Mouse (Mus musculus) MEL (cell line): ENCODE measurements around the gene Exosc10.

Experiments
- CHD2 ChIP-seq: IDR thresholded peaks from 2 replicates; pipeline ENCODE4 v1.6.1; 2011; ENCODE audit warnings: low read length, improper control_type of control experiment
- CTCF ChIP-seq, 3 experiments: IDR thresholded peaks in 2 of 3; conservative IDR thresholded peaks in 1 of 3; 2 replicates each; pipeline ENCODE4 v1.5.1; 2011 to 2012; ENCODE audit warnings: low read length in 3 of 3, low read depth in 2 of 3, mild to moderate bottlenecking in 2 of 3, improper control_type of control experiment in 1 of 3, inconsistent platforms in 1 of 3, mixed read lengths in 1 of 3, moderate library complexity in 1 of 3; ENCODE audit not compliant: control insufficient read depth in 1 of 3, insufficient read depth in 1 of 3, poor library complexity in 1 of 3, severe bottlenecking in 1 of 3
- E2F4 ChIP-seq: IDR thresholded peaks from 2 replicates; pipeline ENCODE4 v1.6.1; 2011; ENCODE audit warnings: low read depth, low read length, improper control_type of control experiment, borderline replicate concordance
- MAFK ChIP-seq: IDR thresholded peaks from 2 replicates; pipeline ENCODE4 v1.6.1; 2011; ENCODE audit warnings: low read depth, mild to moderate bottlenecking, low read length, improper control_type of control experiment, borderline replicate concordance
- MYB ChIP-seq: IDR thresholded peaks from 2 replicates; pipeline ENCODE4 v1.6.1; 2011; ENCODE audit warnings: mild to moderate bottlenecking, low read depth, low read length, improper control_type of control experiment
- TAL1 ChIP-seq: IDR thresholded peaks from 2 replicates; pipeline ENCODE4 v1.6.1; 2012; ENCODE audit warnings: mild to moderate bottlenecking, inconsistent platforms, low read length, moderate library complexity, mixed read lengths

DNA sequence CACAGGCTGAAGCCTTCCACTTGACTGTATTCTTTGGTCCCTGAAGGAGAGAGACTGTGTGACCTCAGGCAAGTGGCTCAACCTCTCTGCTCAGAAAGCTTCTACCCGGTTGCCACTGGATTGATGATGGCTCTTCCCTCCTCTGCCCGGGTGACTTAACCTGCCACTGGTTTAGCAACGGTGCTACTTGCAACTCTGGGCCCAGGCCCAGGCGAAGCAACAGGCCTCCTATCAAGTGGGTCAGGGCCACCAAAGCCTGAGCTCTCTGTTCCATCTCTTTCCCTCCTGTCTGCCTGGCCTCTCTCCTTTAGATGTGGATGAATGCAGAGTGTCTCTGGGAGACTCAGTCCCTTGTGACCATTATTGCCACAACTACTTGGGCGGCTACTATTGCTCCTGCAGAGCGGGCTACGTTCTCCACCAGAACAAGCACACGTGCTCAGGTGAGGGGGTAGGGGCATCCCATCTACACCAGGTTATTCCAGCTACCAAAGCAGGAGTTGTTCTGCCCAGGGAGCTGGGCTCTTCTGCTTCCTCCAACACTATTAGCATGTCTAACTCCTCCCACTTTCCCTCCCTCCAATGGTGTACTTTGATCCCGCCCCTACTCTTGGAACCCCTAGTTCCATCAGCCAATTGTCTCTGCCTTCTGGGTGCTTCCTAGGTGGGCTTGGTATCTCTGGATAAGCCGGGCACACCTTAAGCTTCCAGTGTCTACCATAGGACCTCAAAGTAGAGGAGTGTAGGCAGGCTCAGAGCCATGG is 45.3 kb downstream of the Exosc10 start:
- no peak for TF ChIP-seq MYB
- no peak for TF ChIP-seq CTCF (IDR thresholded peaks at IDR 0.05 in 2 of 3, conservative IDR thresholded peaks at IDR 0.05 in 1 of 3; ENCODE audit: control insufficient read depth in 1 of 3, insufficient read depth in 1 of 3, low read depth in 2 of 3, low read length in 3 of 3, poor library complexity in 1 of 3, severe bottlenecking in 1 of 3)
- TF ChIP-seq TAL1: no peak
- no peak for TF ChIP-seq E2F4
- TF ChIP-seq MAFK: no peak
- TF ChIP-seq CHD2: no peak
